Mouse (Mus musculus) A20 (cell line): ENCODE data around the gene Ppp4r1.

ENCODE experiments used
- DNase-seq: peaks from one replicate; pipeline ENCODE4 v3.0.0-alpha.2; 2011; ENCODE audit warnings: low read depth, low spot score

The Ppp4r1 gene

GRCm38 (mm10) chr17:65771951-65772934 lies 10.1 kb upstream of the Ppp4r1 start, which contains the start of gene Rab31:
TSS of gene Rab31 (minus strand) at chr17:65772752.
- DNase-seq, result peak; percentile 74

DNA sequence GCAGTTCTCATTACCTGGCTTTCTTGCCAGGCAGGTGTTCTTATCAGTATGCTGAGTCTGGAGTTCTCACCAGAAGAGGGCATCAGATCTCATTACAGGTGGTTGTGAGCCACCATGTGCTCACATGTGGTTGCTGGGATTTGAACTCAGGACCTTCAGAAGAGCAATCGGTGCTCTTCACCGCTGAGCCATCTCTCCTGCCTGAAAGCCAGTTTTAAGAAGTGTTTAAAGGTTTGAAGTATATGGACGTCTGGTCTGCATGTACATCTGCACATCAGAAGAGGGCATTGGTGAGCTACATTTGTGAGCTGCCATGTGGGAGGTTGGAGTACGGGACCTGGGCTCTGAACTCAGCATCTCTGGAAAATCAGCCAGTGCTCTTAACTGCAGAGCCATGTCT lies 8.8 kb upstream of the Ppp4r1 start:
- peak; percentile 54 for DNase-seq

GRCm38 (mm10) chr17:65774439-65774838 lies 7.9 kb upstream of the Ppp4r1 start:
- DNase-seq, result no peak

DNA sequence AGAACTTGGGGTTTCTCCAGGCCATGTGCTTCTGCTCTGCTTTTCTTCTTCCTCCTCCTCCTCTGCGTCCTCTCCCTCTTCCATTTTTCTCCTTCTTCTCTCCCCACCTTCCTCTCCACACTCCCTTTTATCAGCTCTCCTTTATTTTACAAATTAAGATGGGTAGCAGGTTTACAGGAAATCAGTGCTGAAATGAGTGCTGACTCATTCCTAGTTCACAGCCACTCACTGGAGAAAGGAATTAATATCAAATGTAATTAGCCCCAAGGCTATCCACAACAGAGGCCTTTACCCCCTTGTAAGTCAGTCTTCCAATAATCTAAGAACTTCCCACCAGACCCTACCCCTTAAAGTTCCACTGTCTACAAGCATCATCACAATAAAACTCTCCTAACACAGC lies 6.1 kb upstream of the Ppp4r1 start:
- no peak for DNase-seq

- DNase-seq, result no peak
Measured at GRCm38 (mm10) chr17:65777461-65777860, 4.9 kb upstream of the Ppp4r1 start.

GRCm38 (mm10) chr17:65780970-65781369 lies 1.4 kb upstream of the Ppp4r1 start:
- DNase-seq, result no peak

GRCm38 (mm10) chr17:65783182-65784161 lies 1.1 kb downstream of the Ppp4r1 start:
- peak; percentile 75 for DNase-seq

DNA sequence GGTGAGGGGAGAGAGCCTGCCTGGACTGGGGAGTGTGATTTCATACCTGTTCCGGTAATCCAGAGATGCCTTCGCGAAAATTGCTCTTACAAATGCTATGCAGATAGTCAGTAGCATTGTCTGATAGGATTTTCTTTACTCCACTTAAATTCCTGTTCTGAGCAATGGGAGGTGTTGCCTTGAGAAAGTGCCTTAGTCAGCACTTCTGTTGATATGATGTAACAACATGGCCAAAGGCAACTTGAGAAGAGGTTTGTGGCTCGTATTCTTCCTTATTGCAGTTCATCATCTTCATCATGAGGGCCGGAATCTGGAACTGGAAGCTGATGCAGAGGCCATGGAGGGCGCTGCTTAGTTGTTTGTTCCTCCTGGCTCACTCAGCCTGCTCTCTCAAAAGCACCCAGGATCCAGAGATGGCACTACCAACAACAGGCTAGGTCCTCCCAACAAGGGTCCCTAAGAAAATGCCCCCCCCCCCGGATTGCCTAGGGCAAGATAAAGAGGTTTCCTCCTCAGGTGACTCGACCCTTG lies 2.3 kb downstream of the Ppp4r1 start:
- DNase-seq, result no peak

- DNase-seq, result no peak
Measured at GRCm38 (mm10) chr17:65785707-65786106, 3.3 kb downstream of the Ppp4r1 start.

- DNase-seq, result peak; percentile 37
Measured at GRCm38 (mm10) chr17:65786225-65786624, 3.9 kb downstream of the Ppp4r1 start.

- no peak for DNase-seq
Measured at GRCm38 (mm10) chr17:65787261-65787660, 4.9 kb downstream of the Ppp4r1 start.

DNA sequence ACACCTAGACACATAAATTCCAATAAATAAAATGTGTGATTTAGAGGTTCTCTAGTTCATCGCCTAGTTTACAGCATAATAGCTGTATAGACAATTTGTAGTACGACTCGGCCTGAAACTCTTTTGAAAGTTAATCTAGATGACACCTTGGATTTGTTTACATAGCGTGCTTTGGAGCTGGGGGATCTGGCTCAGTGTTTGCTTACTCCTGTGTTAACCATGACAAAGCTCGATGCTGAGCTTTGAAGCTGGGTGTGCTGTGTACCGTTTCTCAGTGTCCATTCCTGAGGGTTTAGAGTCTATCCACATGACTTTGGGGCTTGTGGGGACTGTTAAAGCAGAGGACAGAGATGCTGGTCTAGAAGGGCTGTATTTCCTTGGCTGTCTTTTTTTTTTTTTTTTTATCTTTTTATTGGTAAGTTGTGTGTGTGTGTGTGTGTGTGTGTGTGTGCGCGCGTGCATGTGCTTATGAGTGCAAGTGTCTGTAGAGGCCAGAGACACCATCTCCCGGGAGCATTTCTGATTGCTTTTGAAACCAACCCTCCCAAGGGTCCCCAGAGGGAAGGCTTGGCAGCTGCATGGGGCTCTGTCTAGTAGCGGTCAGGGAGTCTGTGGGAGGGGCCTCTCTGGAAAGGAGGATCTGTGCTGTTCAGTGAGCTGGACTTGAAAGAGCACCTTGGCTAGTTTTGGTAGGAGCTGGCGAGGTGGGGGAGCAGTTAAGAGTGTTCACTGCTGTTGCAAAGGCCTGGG lies 6.3 kb downstream of the Ppp4r1 start:
- no peak for DNase-seq

DNA sequence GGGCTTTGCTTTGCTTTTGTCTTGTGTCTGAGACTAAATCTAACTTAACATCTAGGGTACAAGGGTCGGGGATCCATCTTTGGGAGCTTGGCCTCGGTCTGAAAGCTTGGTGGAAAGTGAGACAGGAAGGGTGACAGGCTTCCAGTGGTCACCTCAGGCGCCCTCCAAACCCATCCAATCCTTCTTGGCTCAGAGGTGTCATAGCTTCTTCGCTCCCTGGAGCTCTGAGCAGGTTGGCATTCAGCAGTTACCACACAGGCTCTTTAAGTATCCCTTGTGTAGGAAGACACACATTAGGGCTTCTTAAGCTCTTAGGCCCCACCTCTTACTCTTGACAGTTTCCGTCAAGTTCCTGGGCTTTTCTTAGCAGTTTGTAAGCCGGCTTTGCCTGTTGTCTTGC lies 7.2 kb downstream of the Ppp4r1 start:
- no peak for DNase-seq

- DNase-seq, result no peak
Measured at GRCm38 (mm10) chr17:65791161-65791560, 8.8 kb downstream of the Ppp4r1 start.

DNA sequence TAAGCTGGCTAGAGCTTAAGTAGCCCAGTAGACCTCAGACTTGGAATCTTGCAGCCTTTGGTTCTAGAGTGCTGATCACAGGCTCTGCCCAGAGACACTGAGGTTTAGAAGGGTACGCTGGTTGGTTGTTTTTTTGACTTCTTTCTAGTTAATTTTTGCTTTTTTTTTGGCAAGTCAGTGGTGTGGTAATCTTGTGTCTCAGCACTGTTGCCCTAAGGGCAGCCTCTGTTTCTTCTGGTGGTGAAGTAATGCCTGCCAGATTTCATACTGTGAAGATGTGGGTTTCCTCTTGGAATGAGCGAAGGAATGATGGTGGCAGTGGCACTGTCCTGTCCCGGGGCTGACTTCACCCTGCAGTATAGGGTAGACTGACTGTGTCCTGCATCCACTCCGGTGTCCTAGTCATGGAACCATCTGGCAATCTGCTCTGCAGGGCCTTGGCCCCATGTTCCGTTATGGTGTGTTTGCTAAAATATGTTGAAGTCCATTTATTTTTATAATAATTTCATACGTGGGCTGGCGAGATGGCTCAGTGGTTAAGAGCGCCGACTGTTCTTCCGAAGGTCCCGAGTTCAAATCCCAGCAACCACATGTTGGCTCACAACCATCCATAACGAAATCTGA lies 11.0 kb downstream of the Ppp4r1 start:
- DNase-seq, result no peak

DNA sequence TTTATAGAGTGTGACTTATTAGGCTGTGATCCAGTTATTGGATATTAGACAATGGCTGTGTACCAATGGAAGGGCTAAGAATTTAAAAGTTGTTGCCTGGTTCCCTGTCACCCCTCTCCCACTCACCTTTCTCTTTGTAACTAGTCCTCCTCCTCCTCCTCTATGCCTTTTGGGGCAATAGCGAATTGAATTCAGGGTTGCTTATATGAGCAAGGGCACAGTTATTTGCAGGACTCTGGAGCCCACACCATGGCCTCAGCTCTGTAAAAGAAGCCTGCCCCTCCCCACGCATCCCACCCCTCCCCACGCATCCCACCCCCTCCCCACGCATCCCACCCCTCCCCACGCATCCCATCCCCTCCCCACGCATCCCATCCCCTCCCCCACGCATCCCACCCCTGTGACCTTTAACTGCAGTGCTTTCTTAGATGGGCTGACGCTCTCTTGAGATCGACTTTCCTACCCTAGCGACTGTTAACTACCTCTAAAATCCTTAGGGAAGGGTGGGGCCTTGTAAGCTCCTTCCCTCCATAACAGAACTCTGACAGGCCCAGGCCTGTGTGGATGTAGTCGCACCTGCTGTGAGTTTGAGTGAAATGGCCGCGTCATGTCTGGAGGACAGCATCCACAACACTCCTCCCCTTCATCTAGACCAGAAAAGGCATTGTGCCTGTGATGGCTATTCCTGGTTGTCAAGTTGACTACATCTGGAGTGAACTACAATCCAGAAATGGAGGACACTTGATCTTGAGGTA lies 11.9 kb downstream of the Ppp4r1 start:
- DNase-seq, result no peak

GRCm38 (mm10) chr17:65796056-65796455 lies 13.7 kb downstream of the Ppp4r1 start:
- DNase-seq, result no peak

GRCm38 (mm10) chr17:65798446-65798845 lies 16.1 kb downstream of the Ppp4r1 start:
- peak; percentile 57 for DNase-seq

DNA sequence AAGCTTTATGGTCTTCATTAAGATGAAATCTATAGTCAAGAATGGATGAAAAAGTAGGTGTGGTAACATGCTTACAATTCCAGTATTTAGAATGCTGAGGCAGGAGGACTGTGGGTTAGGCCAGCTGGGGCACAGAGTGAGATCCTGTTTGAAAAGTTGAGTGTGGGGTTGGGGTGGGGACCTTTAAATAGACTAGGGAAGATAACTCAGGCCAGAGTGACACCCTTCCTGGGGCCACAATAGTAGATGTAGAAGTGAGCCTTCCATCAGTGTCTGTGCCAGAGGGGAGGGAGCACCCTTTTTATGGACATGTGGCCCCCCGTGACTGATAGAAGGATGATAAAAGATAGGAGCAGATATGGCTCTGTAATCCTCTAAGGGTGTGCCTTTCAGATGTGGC lies 17.0 kb downstream of the Ppp4r1 start:
- DNase-seq, result peak; percentile 32

DNA sequence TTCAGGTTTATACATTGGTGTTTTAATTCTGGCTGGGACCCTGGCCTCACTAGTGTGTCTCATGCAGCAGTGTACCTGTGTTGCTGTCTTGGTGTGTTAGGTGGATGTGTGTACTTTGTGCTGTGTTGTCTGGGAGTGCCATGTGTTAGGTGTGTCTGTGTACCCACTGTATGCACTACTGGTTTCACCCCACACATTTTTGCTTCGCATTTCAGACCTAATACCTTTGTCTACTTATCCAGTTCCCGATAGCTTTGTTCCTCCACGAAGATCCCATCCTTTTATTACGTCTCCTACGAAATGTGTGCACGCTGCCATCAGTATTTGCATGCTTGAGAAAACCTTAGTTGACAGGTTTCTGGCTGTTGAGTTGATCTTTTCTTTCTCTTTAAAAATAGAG lies 18.1 kb downstream of the Ppp4r1 start:
- DNase-seq, result no peak
